Mouse (Mus musculus) liver, embryonic 14.5 days (tissue): ENCODE data around the gene Map2k3. TPM values are rescaled to one million over a fixed set of nuclear protein-coding genes. Genes with fewer than 3 reads are reported as not detected.

Source experiments
- ATAC-seq: fragments of 200-750 bp; cut with Nextera tagmentation; 2 replicates; pipeline ENCODE4 v1.8.0; 2017; ENCODE audit warnings: moderate number of reproducible peaks, mild to moderate bottlenecking, moderate library complexity; ENCODE audit not compliant: insufficient read depth
- DNase-seq, 3 experiments: peaks; one replicate each; pipeline ENCODE4 v3.0.0-alpha.2; 2012 to 2013; ENCODE audit warnings: low read depth in 3 of 3, low spot score in 3 of 3
- H3K27ac ChIP-seq: fragments of 300-500 bp; sonication (generic); 2 replicates; pipeline ENCODE4 v1.5.1; 2014; ENCODE audit warnings: moderate library complexity, mild to moderate bottlenecking, control low read depth, inconsistent platforms
- H3K27me3 ChIP-seq: fragments of 300-500 bp; sonication (generic); 2 replicates; pipeline ENCODE4 v1.6.1; 2014; ENCODE audit warnings: mild to moderate bottlenecking, low read length, moderate library complexity; ENCODE audit not compliant: control insufficient read depth, insufficient read depth
- H3K36me3 ChIP-seq: fragments of 300-500 bp; sonication (generic); replicated peaks from 2 replicates; pipeline ENCODE4 v1.6.1; 2014; ENCODE audit warnings: low read depth; ENCODE audit not compliant: control insufficient read depth, insufficient read depth
- H3K4me1 ChIP-seq, 2 experiments: fragments of 200-500 bp in 1 of 2; fragments of 300-500 bp in 1 of 2; sonication (generic) in 1 of 2; replicated peaks; 2 replicates each; pipeline ENCODE4 v1.6.1; 2012 to 2014; ENCODE audit warnings: antibody characterized with exemption in 1 of 2, inconsistent platforms in 1 of 2, low read length in 1 of 2; ENCODE audit not compliant: control insufficient read depth in 2 of 2, insufficient read depth in 2 of 2
- H3K4me2 ChIP-seq: fragments of 300-500 bp; sonication (generic); 2 replicates; pipeline ENCODE4 v1.6.1; 2014; ENCODE audit warnings: low read depth, mild to moderate bottlenecking, control low read depth, moderate library complexity
- H3K4me3 ChIP-seq, 2 experiments: fragments of 200-500 bp in 1 of 2; fragments of 300-500 bp in 1 of 2; sonication (generic) in 1 of 2; 2 replicates each; pipeline ENCODE4 v1.5.1; 2012 to 2014; ENCODE audit warnings: low read depth in 2 of 2, low read length in 2 of 2, mild to moderate bottlenecking in 2 of 2, control low read depth in 1 of 2, inconsistent platforms in 1 of 2, moderate library complexity in 1 of 2; ENCODE audit not compliant: insufficient read depth in 1 of 2
- H3K9ac ChIP-seq: fragments of 300-500 bp; sonication (generic); replicated peaks from 2 replicates; pipeline ENCODE4 v1.6.1; 2014; ENCODE audit warnings: mild to moderate bottlenecking, control low read depth, moderate library complexity
- H3K9me3 ChIP-seq: fragments of 300-500 bp; sonication (generic); 2 replicates; pipeline ENCODE4 v1.6.1; 2016; ENCODE audit warnings: low read length, mixed read lengths; ENCODE audit not compliant: control insufficient read depth
- CTCF ChIP-seq: IDR thresholded peaks from 2 replicates; pipeline ENCODE4 v1.5.1; 2016; ENCODE audit warnings: antibody characterized with exemption, low read depth, control low read depth
- EP300 ChIP-seq: IDR thresholded peaks from 2 replicates; pipeline ENCODE4 v1.6.1; 2016; ENCODE audit warnings: antibody characterized with exemption, low read depth
- WGBS: fragments of 180-500 bp; shearing (Covaris S2); extraction: QIAGEN DNeasy Blood & Tissue Kit; methylation state at CpG from one replicate; pipeline ENCODE4 v1.1.7; 2014; ENCODE audit not compliant: insufficient replicate concordance; 5-methylcytosine and 5-hydroxymethylcytosine counted together
- polyA plus RNA-seq, 2 experiments: library from polyadenylated mRNA; depleted of rRNA in 1 of 2; stranded (reverse) in 1 of 2; unstranded in 1 of 2; fragments of >200 nt; fragmentation: Nextera tagmentation in 1 of 2; extraction: Ambion mirVana in 1 of 2; gene quantifications; 2 replicates each; pipeline versions ENCODE4 v1.2.1 to v1.2.3; 2012 to 2014

Gene Map2k3
- polyA plus RNA-seq, 2 experiments, result 44.7 to 100 TPM

- no peaks in the 10 kb centered on the region for H3K36me3 ChIP-seq
- H3K9me3 ChIP-seq, result no peaks in the 10 kb centered on the region
- peak overlapping the region; percentile 91 for H3K27ac ChIP-seq
- H3K4me2 ChIP-seq, result peak overlapping the region; percentile 95
- under 1% methylated on average over 86 of the region's 86 CpGs for WGBS
- H3K27me3 ChIP-seq, result no peaks in the 10 kb centered on the region
- peaks cover 17 to 30% of the 10 kb centered on the region in 2 experiments for H3K4me1 ChIP-seq
- TF ChIP-seq CTCF (no peak), EP300 (peak; percentile 21; the same call in 1 of the 2 replicates)
- H3K4me3 ChIP-seq, result peak overlapping the region; percentile 96 to 99
- DNase-seq, result peak; percentile 71 to 79 (median 75)
- ATAC-seq, result peak; percentile 93
- peak overlapping the region; percentile 96 for H3K9ac ChIP-seq
Observed at GRCm38 (mm10) chr11:60913301-60914196, 18.3 kb upstream of the Map2k3 start.

GRCm38 (mm10) chr11:60914491-60914890 lies 17.3 kb upstream of the Map2k3 start, which contains the start of gene Natd1:
Gene Natd1 (minus strand): TSS chr11:60914750.
- no peaks in the 10 kb centered on the region for H3K36me3 ChIP-seq
- H3K9ac ChIP-seq, result peak within 1 kb of the TSS; percentile 96
- no peaks in the 10 kb centered on the region for H3K9me3 ChIP-seq
- DNase-seq (no peak), ATAC-seq (no peak)
- peaks cover 19 to 31% of the 10 kb centered on the region in 2 experiments for H3K4me1 ChIP-seq
- peak within 1 kb of the TSS; percentile 95 for H3K4me2 ChIP-seq
- 51% methylated on average over 7 of the region's 7 CpGs for WGBS
- H3K27me3 ChIP-seq, result no peaks in the 10 kb centered on the region
- peak within 1 kb of the TSS; percentile 91 for H3K27ac ChIP-seq
- no peak for TF ChIP-seq EP300
- no peak for TF ChIP-seq CTCF
- peak within 1 kb of the TSS; percentile 96 to 99 for H3K4me3 ChIP-seq

GRCm38 (mm10) chr11:60915201-60915600 lies 16.6 kb upstream of the Map2k3 start:
- no peak for ATAC-seq
- Histone ChIP-seq H3K9me3 (no peaks in the 10 kb centered on the region), H3K4me2 (no peak overlapping the region), H3K4me3 (no peak overlapping the region), H3K27ac (no peak overlapping the region), H3K9ac (no peak overlapping the region), H3K36me3 (no peaks in the 10 kb centered on the region), H3K27me3 (no peaks in the 10 kb centered on the region), H3K4me1 (peaks cover 26 to 38% of the 10 kb centered on the region in 2 experiments)
- DNase-seq, result no peak
- TF ChIP-seq EP300 (no peak), CTCF (no peak)
- 68% methylated on average over 4 of the region's 4 CpGs for WGBS

GRCm38 (mm10) chr11:60920021-60920420 lies 11.8 kb upstream of the Map2k3 start:
- Histone ChIP-seq H3K4me1 (peaks cover 42 to 59% of the 10 kb centered on the region in 2 experiments), H3K4me3 (no peak overlapping the region), H3K27me3 (no peaks in the 10 kb centered on the region), H3K4me2 (no peak overlapping the region), H3K27ac (peak overlapping the region; percentile 56), H3K9ac (no peak overlapping the region), H3K36me3 (no peaks in the 10 kb centered on the region; the same call in 1 of the 2 replicates), H3K9me3 (no peaks in the 10 kb centered on the region)
- WGBS, result 22% methylated on average over 2 of the region's 2 CpGs
- DNase-seq, result no peak
- ATAC-seq, result 0 out of 2 replicates have a peak, but pooled peaks have one; percentile 3
- no peak for TF ChIP-seq EP300
- TF ChIP-seq CTCF, result no peak

GRCm38 (mm10) chr11:60922195-60922594 lies 9.6 kb upstream of the Map2k3 start:
- peaks cover 61 to 74% of the 10 kb centered on the region in 2 experiments for H3K4me1 ChIP-seq
- peak overlapping the region; percentile 25 for H3K4me2 ChIP-seq
- H3K9me3 ChIP-seq, result no peaks in the 10 kb centered on the region
- peak; percentile 83 for TF ChIP-seq EP300
- no peak for TF ChIP-seq CTCF
- H3K9ac ChIP-seq, result peak overlapping the region; percentile 47
- WGBS, result 40% methylated on average over 1 of the region's 1 CpGs
- DNase-seq (peak; percentile 60 to 78 (median 73)), ATAC-seq (peak; percentile 63)
- no peaks in the 10 kb centered on the region; the same call in 1 of the 2 replicates for H3K36me3 ChIP-seq
- no peaks in the 10 kb centered on the region for H3K27me3 ChIP-seq
- H3K27ac ChIP-seq, result peak overlapping the region; percentile 23
- no peak overlapping the region for H3K4me3 ChIP-seq
